Mouse (Mus musculus) layer of hippocampus, postnatal 36 days (tissue): Measurements from ENCODE around the gene Ppil1. TPM values are rescaled to one million over a fixed set of nuclear protein-coding genes. Genes with fewer than 3 reads are reported as not detected.

Experiments
- total RNA-seq, 2 experiments: library from RNA; stranded (reverse); gene quantifications; 2 replicates each; pipeline ENCODE4 v1.2.3; 2021

Gene Ppil1
- total RNA-seq, 2 experiments from 2014 or later = 17.6 to 17.9 TPM

Other genes with a start within 250 kb of the Ppil1 start
- 100 to 1,000 TPM; 141 to 147 TPM for gene Srsf3, start 231.6 kb downstream of the Ppil1 start, total RNA-seq
- gene Cdkn1a, start 173.2 kb downstream of the Ppil1 start, total RNA-seq = 10 to 100 TPM; 12.9 to 16.7 TPM
- gene Rab44, start 150.0 kb downstream of the Ppil1 start, total RNA-seq = not detected
- 10 to 100 TPM; 30.4 to 31.7 TPM for gene Cpne5, start 26.0 kb downstream of the Ppil1 start, total RNA-seq
- gene BC004004, start 4.6 kb upstream of the Ppil1 start, total RNA-seq = 10 to 100 TPM; 77.6 to 80.4 TPM
- 1 to 10 TPM; 1.2 to 1.4 TPM for gene Pi16, start 53.5 kb upstream of the Ppil1 start, total RNA-seq
- 100 to 1,000 TPM; 568 to 611 TPM for gene Mtch1, start 83.7 kb upstream of the Ppil1 start, total RNA-seq
- 1 to 10 TPM; 4.2 to 6.9 TPM for gene Fgd2, start 96.7 kb upstream of the Ppil1 start, total RNA-seq
- 1 to 10 TPM; 3.7 to 5.9 TPM for gene Pim1, start 226.6 kb upstream of the Ppil1 start, total RNA-seq